Mouse (Mus musculus): ENCODE measurements around the gene Efhd1. TPM values are rescaled to one million over a fixed set of nuclear protein-coding genes. Genes with fewer than 3 reads are reported as not detected.

Gene Efhd1
- polyA plus RNA-seq, 1 experiment from 2014 or later = 1.4 TPM

GRCm38 (mm10) chr1:87263796-87264133, 398 bp upstream of the Efhd1 start:
- no peak for ATAC-seq
- Histone ChIP-seq H3K4me3 (ENCODE audit: low read depth, low read length) (peak overlapping the region; percentile 46), H3K27ac (ENCODE audit: low read length) (no peak overlapping the region), H3K9me3 (replicated peaks; ENCODE audit: control insufficient read depth, low read length, poor library complexity, severe bottlenecking) (no peaks in the 10 kb centered on the region), H3K36me3 (ENCODE audit: control insufficient read depth, insufficient read depth, low read length) (no peaks in the 10 kb centered on the region), H3K27me3 (ENCODE audit: control insufficient read depth, insufficient read depth, low read depth, low read length) (peaks cover 41% of the 10 kb centered on the region), H3K4me2 (ENCODE audit: low read length) (peak overlapping the region; percentile 93), H3K9ac (ENCODE audit: low read depth, low read length) (no peak overlapping the region), H3K4me1 (ENCODE audit: control insufficient read depth, insufficient read depth, low read length) (peaks cover 20% of the 10 kb centered on the region)
- under 1% methylated on average over 12 of the region's 12 CpGs for WGBS

GRCm38 (mm10) chr1:87265200-87265599, 1.0 kb downstream of the Efhd1 start:
- Histone ChIP-seq H3K36me3 (ENCODE audit: control insufficient read depth, insufficient read depth, low read length) (no peaks in the 10 kb centered on the region), H3K27ac (ENCODE audit: low read length) (no peak overlapping the region), H3K4me3 (ENCODE audit: low read depth, low read length) (peak overlapping the region; percentile 46), H3K27me3 (ENCODE audit: control insufficient read depth, insufficient read depth, low read depth, low read length) (peaks cover 44% of the 10 kb centered on the region), H3K9me3 (replicated peaks; ENCODE audit: control insufficient read depth, low read length, poor library complexity, severe bottlenecking) (no peaks in the 10 kb centered on the region), H3K4me1 (ENCODE audit: control insufficient read depth, insufficient read depth, low read length) (peaks cover 20% of the 10 kb centered on the region), H3K9ac (ENCODE audit: low read depth, low read length) (no peak overlapping the region), H3K4me2 (ENCODE audit: low read length) (peak overlapping the region; percentile 93)
- under 1% methylated on average over 13 of the region's 13 CpGs for WGBS
- ATAC-seq = peak; percentile 19; the same call in 1 of the 2 replicates

GRCm38 (mm10) chr1:87266296-87267090, 2.3 kb downstream of the Efhd1 start:
- peaks cover 42% of the 10 kb centered on the region for H3K27me3 ChIP-seq (ENCODE audit: control insufficient read depth, insufficient read depth, low read depth, low read length)
- no peak for ATAC-seq

GRCm38 (mm10) chr1:87270204-87270603, 6.0 kb downstream of the Efhd1 start:
- H3K4me1 ChIP-seq (ENCODE audit: control insufficient read depth, insufficient read depth, low read length) = peaks cover 5% of the 10 kb centered on the region
- no peak overlapping the region for H3K9ac ChIP-seq (ENCODE audit: low read depth, low read length)
- 15% methylated on average over 3 of the region's 3 CpGs for WGBS
- ATAC-seq = no peak
- H3K9me3 ChIP-seq (replicated peaks; ENCODE audit: control insufficient read depth, low read length, poor library complexity, severe bottlenecking) = no peaks in the 10 kb centered on the region
- H3K27ac ChIP-seq (ENCODE audit: low read length) = no peak overlapping the region
- H3K36me3 ChIP-seq (ENCODE audit: control insufficient read depth, insufficient read depth, low read length) = no peaks in the 10 kb centered on the region
- peaks cover 25% of the 10 kb centered on the region for H3K27me3 ChIP-seq (ENCODE audit: control insufficient read depth, insufficient read depth, low read depth, low read length)
- no peak overlapping the region for H3K4me2 ChIP-seq (ENCODE audit: low read length)
- H3K4me3 ChIP-seq (ENCODE audit: low read depth, low read length) = no peak overlapping the region

More at GRCm38 (mm10) chr1:87266296-87267090, 2.3 kb downstream of the Efhd1 start:
- 30% methylated on average over 8 of the region's 8 CpGs for WGBS
- Histone ChIP-seq H3K36me3 (ENCODE audit: control insufficient read depth, insufficient read depth, low read length) (no peaks in the 10 kb centered on the region), H3K4me1 (ENCODE audit: control insufficient read depth, insufficient read depth, low read length) (peaks cover 20% of the 10 kb centered on the region), H3K4me3 (ENCODE audit: low read depth, low read length) (no peak overlapping the region), H3K9ac (ENCODE audit: low read depth, low read length) (no peak overlapping the region), H3K9me3 (replicated peaks; ENCODE audit: control insufficient read depth, low read length, poor library complexity, severe bottlenecking) (no peaks in the 10 kb centered on the region), H3K27ac (ENCODE audit: low read length) (no peak overlapping the region), H3K4me2 (ENCODE audit: low read length) (no peak overlapping the region)

GRCm38 (mm10) chr1:87270641-87271467, 6.7 kb downstream of the Efhd1 start:
- H3K36me3 ChIP-seq (ENCODE audit: control insufficient read depth, insufficient read depth, low read length) = no peaks in the 10 kb centered on the region
- no peaks in the 10 kb centered on the region for H3K4me1 ChIP-seq (ENCODE audit: control insufficient read depth, insufficient read depth, low read length)
- peaks cover 19% of the 10 kb centered on the region for H3K27me3 ChIP-seq (ENCODE audit: control insufficient read depth, insufficient read depth, low read depth, low read length)
- H3K4me2 ChIP-seq (ENCODE audit: low read length) = no peak overlapping the region
- no peaks in the 10 kb centered on the region for H3K9me3 ChIP-seq (replicated peaks; ENCODE audit: control insufficient read depth, low read length, poor library complexity, severe bottlenecking)
- H3K4me3 ChIP-seq (ENCODE audit: low read depth, low read length) = no peak overlapping the region
- H3K9ac ChIP-seq (ENCODE audit: low read depth, low read length) = no peak overlapping the region
- WGBS = 8% methylated on average over 18 of the region's 20 CpGs
- H3K27ac ChIP-seq (ENCODE audit: low read length) = no peak overlapping the region
- no peak for ATAC-seq

- Histone ChIP-seq H3K9me3 (replicated peaks; ENCODE audit: control insufficient read depth, low read length, poor library complexity, severe bottlenecking) (no peaks in the 10 kb centered on the region), H3K4me1 (ENCODE audit: control insufficient read depth, insufficient read depth, low read length) (no peaks in the 10 kb centered on the region), H3K27ac (ENCODE audit: low read length) (no peak overlapping the region), H3K9ac (ENCODE audit: low read depth, low read length) (no peak overlapping the region), H3K4me2 (ENCODE audit: low read length) (no peak overlapping the region), H3K27me3 (ENCODE audit: control insufficient read depth, insufficient read depth, low read depth, low read length) (peaks cover 11% of the 10 kb centered on the region), H3K36me3 (ENCODE audit: control insufficient read depth, insufficient read depth, low read length) (no peaks in the 10 kb centered on the region), H3K4me3 (ENCODE audit: low read depth, low read length) (no peak overlapping the region)
- ATAC-seq = no peak
- WGBS = 56% methylated on average over 1 of the region's 1 CpGs
Measured at GRCm38 (mm10) chr1:87271596-87271995, 7.4 kb downstream of the Efhd1 start.

- Histone ChIP-seq H3K27me3 (ENCODE audit: control insufficient read depth, insufficient read depth, low read depth, low read length) (peaks cover 10% of the 10 kb centered on the region; the same call in 1 of the 2 replicates), H3K4me1 (ENCODE audit: control insufficient read depth, insufficient read depth, low read length) (no peaks in the 10 kb centered on the region), H3K9me3 (replicated peaks; ENCODE audit: control insufficient read depth, low read length, poor library complexity, severe bottlenecking) (no peaks in the 10 kb centered on the region), H3K9ac (ENCODE audit: low read depth, low read length) (no peak overlapping the region), H3K4me3 (ENCODE audit: low read depth, low read length) (no peak overlapping the region), H3K36me3 (ENCODE audit: control insufficient read depth, insufficient read depth, low read length) (no peaks in the 10 kb centered on the region), H3K4me2 (ENCODE audit: low read length) (no peak overlapping the region), H3K27ac (ENCODE audit: low read length) (no peak overlapping the region)
- 73% methylated on average over 3 of the region's 3 CpGs for WGBS
- no peak for ATAC-seq
Measured at GRCm38 (mm10) chr1:87272462-87272861, 8.3 kb downstream of the Efhd1 start.

GRCm38 (mm10) chr1:87273514-87273942, 9.4 kb downstream of the Efhd1 start:
- 69% methylated on average over 3 of the region's 3 CpGs for WGBS
- H3K36me3 ChIP-seq (ENCODE audit: control insufficient read depth, insufficient read depth, low read length) = no peaks in the 10 kb centered on the region
- no peak overlapping the region for H3K9ac ChIP-seq (ENCODE audit: low read depth, low read length)
- no peak overlapping the region for H3K27ac ChIP-seq (ENCODE audit: low read length)
- H3K4me3 ChIP-seq (ENCODE audit: low read depth, low read length) = no peak overlapping the region
- H3K4me1 ChIP-seq (ENCODE audit: control insufficient read depth, insufficient read depth, low read length) = no peaks in the 10 kb centered on the region
- ATAC-seq = peak; percentile 52
- H3K27me3 ChIP-seq (ENCODE audit: control insufficient read depth, insufficient read depth, low read depth, low read length) = 0 out of 2 replicates have a peak, but pooled peaks cover 4% of the 10 kb centered on the region
- no peak overlapping the region for H3K4me2 ChIP-seq (ENCODE audit: low read length)
- H3K9me3 ChIP-seq (replicated peaks; ENCODE audit: control insufficient read depth, low read length, poor library complexity, severe bottlenecking) = no peaks in the 10 kb centered on the region

GRCm38 (mm10) chr1:87274134-87274533, 10.0 kb downstream of the Efhd1 start:
- Histone ChIP-seq H3K9ac (ENCODE audit: low read depth, low read length) (no peak overlapping the region), H3K4me2 (ENCODE audit: low read length) (no peak overlapping the region), H3K27me3 (ENCODE audit: control insufficient read depth, insufficient read depth, low read depth, low read length) (0 out of 2 replicates have a peak, but pooled peaks cover 4% of the 10 kb centered on the region), H3K36me3 (ENCODE audit: control insufficient read depth, insufficient read depth, low read length) (no peaks in the 10 kb centered on the region), H3K27ac (ENCODE audit: low read length) (0 out of 2 replicates have a peak overlapping the region, but pooled peaks have one; percentile 33), H3K9me3 (replicated peaks; ENCODE audit: control insufficient read depth, low read length, poor library complexity, severe bottlenecking) (no peaks in the 10 kb centered on the region), H3K4me3 (ENCODE audit: low read depth, low read length) (no peak overlapping the region), H3K4me1 (ENCODE audit: control insufficient read depth, insufficient read depth, low read length) (no peaks in the 10 kb centered on the region)
- ATAC-seq = no peak
- 66% methylated on average over 4 of the region's 4 CpGs for WGBS
